Mouse (Mus musculus) hindbrain, embryonic 14.5 days (tissue): ENCODE measurements around the gene Spg7. TPM values are rescaled to one million over a fixed set of nuclear protein-coding genes. Genes with fewer than 3 reads are reported as not detected.
"Not testable (repeated sequence)": the region's sequence is repeated elsewhere in the genome, so short reads cannot be mapped to it uniquely, and the experiment has no call there.

Experiments used
- ATAC-seq: fragments of 200-750 bp; cut with Nextera tagmentation; 2 replicates; pipeline ENCODE4 v1.8.0; 2017; ENCODE audit warnings: moderate number of reproducible peaks, mild to moderate bottlenecking, moderate TSS enrichment, moderate library complexity; ENCODE audit not compliant: low FRiP score
- DNase-seq: peaks from one replicate; pipeline ENCODE4 v3.0.0-alpha.2; 2015; ENCODE audit warnings: low spot score
- H3K27ac ChIP-seq: fragments of 300-500 bp; sonication (generic); 2 replicates; pipeline ENCODE4 v1.5.1; 2014; ENCODE audit warnings: mild to moderate bottlenecking, moderate library complexity
- H3K27me3 ChIP-seq: fragments of 300-500 bp; sonication (generic); 2 replicates; pipeline ENCODE4 v1.6.1; 2014; ENCODE audit warnings: mild to moderate bottlenecking, low read length, mixed read lengths; ENCODE audit not compliant: control insufficient read depth, insufficient read depth
- H3K36me3 ChIP-seq: fragments of 300-500 bp; sonication (generic); replicated peaks from 2 replicates; pipeline ENCODE4 v1.6.1; 2014; ENCODE audit not compliant: control insufficient read depth, insufficient read depth
- H3K4me1 ChIP-seq: fragments of 300-500 bp; sonication (generic); replicated peaks from 2 replicates; pipeline ENCODE4 v1.6.1; 2014; ENCODE audit warnings: antibody characterized with exemption, low read length, mixed read lengths; ENCODE audit not compliant: control insufficient read depth, insufficient read depth
- H3K4me2 ChIP-seq: fragments of 300-500 bp; sonication (generic); replicated peaks from 2 replicates; pipeline ENCODE4 v1.6.1; 2014; ENCODE audit warnings: mild to moderate bottlenecking, moderate library complexity
- H3K4me3 ChIP-seq: fragments of 300-500 bp; sonication (generic); replicated peaks from 2 replicates; pipeline ENCODE4 v1.5.1; 2014; ENCODE audit warnings: mild to moderate bottlenecking, low read length
- H3K9ac ChIP-seq: fragments of 300-500 bp; sonication (generic); 2 replicates; pipeline ENCODE4 v1.6.1; 2014
- H3K9me3 ChIP-seq: fragments of 300-500 bp; sonication (generic); 2 replicates; pipeline ENCODE4 v1.6.1; 2016; ENCODE audit warnings: low read length; ENCODE audit not compliant: control insufficient read depth
- WGBS: fragments of 180-500 bp; shearing (Covaris S2); extraction: QIAGEN DNeasy Blood & Tissue Kit; methylation state at CpG from one replicate; pipeline ENCODE4 v1.1.7; 2014; 5-methylcytosine and 5-hydroxymethylcytosine counted together
- polyA plus RNA-seq: library from polyadenylated mRNA; unstranded; fragments of >200 nt; fragmentation: Nextera tagmentation; extraction: Ambion mirVana; gene quantifications from 2 replicates; pipeline ENCODE4 v1.2.1, GENCODE M21; 2014

Spg7 gene
- polyA plus RNA-seq, 1 experiment from 2014 or later: 44.1 TPM

- Histone ChIP-seq H3K9ac (no peak overlapping the region), H3K4me2 (no peak overlapping the region), H3K27ac (no peak overlapping the region), H3K4me3 (no peak overlapping the region), H3K9me3 (no peaks in the 10 kb centered on the region), H3K4me1 (peaks cover 4% of the 10 kb centered on the region; the same call in 1 of the 2 replicates), H3K36me3 (no peaks in the 10 kb centered on the region), H3K27me3 (no peaks in the 10 kb centered on the region)
- no peak for DNase-seq
- 89% methylated on average over 3 of the region's 3 CpGs for WGBS
- no peak for ATAC-seq
These were observed 36.8 kb upstream of the Spg7 start for GRCm38 (mm10) chr8:123025951-123026351.

- no peaks in the 10 kb centered on the region for H3K9me3 ChIP-seq
- no peak overlapping the region for H3K9ac ChIP-seq
- no peak overlapping the region for H3K4me2 ChIP-seq
- H3K27ac ChIP-seq: no peak overlapping the region
- H3K4me1 ChIP-seq: no peaks in the 10 kb centered on the region
- WGBS: 96% methylated on average over 8 of the region's 8 CpGs
- H3K4me3 ChIP-seq: no peak overlapping the region
- no peak for DNase-seq
- H3K36me3 ChIP-seq: no peaks in the 10 kb centered on the region
- H3K27me3 ChIP-seq: no peaks in the 10 kb centered on the region
- no peak for ATAC-seq
These were observed 35.0 kb upstream of the Spg7 start for GRCm38 (mm10) chr8:123027786-123028185.

GRCm38 (mm10) chr8:123030091-123030490, 32.7 kb upstream of the Spg7 start:
- H3K36me3 ChIP-seq, H3K9ac ChIP-seq, H3K4me3 ChIP-seq, H3K27me3 ChIP-seq, H3K4me1 ChIP-seq, H3K9me3 ChIP-seq, ATAC-seq, H3K4me2 ChIP-seq, DNase-seq, H3K27ac ChIP-seq: not testable (repeated sequence)
- WGBS: 82% methylated on average over 5 of the region's 5 CpGs

GRCm38 (mm10) chr8:123031321-123031978, 31.3 kb upstream of the Spg7 start:
- Histone ChIP-seq H3K4me3 (no peak overlapping the region), H3K9me3 (no peaks in the 10 kb centered on the region), H3K27ac (no peak overlapping the region), H3K27me3 (no peaks in the 10 kb centered on the region), H3K36me3 (no peaks in the 10 kb centered on the region), H3K4me1 (0 out of 2 replicates have a peak, but pooled peaks cover 5% of the 10 kb centered on the region), H3K4me2 (no peak overlapping the region), H3K9ac (no peak overlapping the region)
- ATAC-seq (no peak), DNase-seq (no peak)
- 90% methylated on average over 7 of the region's 7 CpGs for WGBS

GRCm38 (mm10) chr8:123032730-123033129, 30.0 kb upstream of the Spg7 start:
- no peak overlapping the region for H3K4me3 ChIP-seq
- no peak for ATAC-seq
- H3K4me2 ChIP-seq: no peak overlapping the region
- no peaks in the 10 kb centered on the region for H3K36me3 ChIP-seq
- DNase-seq: no peak
- H3K4me1 ChIP-seq: 0 out of 2 replicates have a peak, but pooled peaks cover 5% of the 10 kb centered on the region
- H3K9me3 ChIP-seq: no peaks in the 10 kb centered on the region
- H3K27ac ChIP-seq: no peak overlapping the region
- H3K9ac ChIP-seq: no peak overlapping the region
- no peaks in the 10 kb centered on the region for H3K27me3 ChIP-seq

GRCm38 (mm10) chr8:123033431-123033830, 29.3 kb upstream of the Spg7 start:
- Histone ChIP-seq H3K9ac (no peak overlapping the region), H3K27me3 (no peaks in the 10 kb centered on the region), H3K4me3 (no peak overlapping the region), H3K9me3 (no peaks in the 10 kb centered on the region), H3K4me2 (no peak overlapping the region), H3K27ac (no peak overlapping the region), H3K36me3 (no peaks in the 10 kb centered on the region), H3K4me1 (peaks cover 6% of the 10 kb centered on the region; the same call in 1 of the 2 replicates)
- DNase-seq (no peak), ATAC-seq (no peak)

- Histone ChIP-seq H3K27ac (no peak overlapping the region), H3K4me1 (peaks cover 14% of the 10 kb centered on the region), H3K9ac (no peak overlapping the region), H3K9me3 (no peaks in the 10 kb centered on the region), H3K4me3 (no peak overlapping the region), H3K27me3 (no peaks in the 10 kb centered on the region), H3K36me3 (no peaks in the 10 kb centered on the region), H3K4me2 (no peak overlapping the region)
- ATAC-seq (no peak), DNase-seq (no peak)
- 88% methylated on average over 6 of the region's 6 CpGs for WGBS
These were observed 28.6 kb upstream of the Spg7 start for GRCm38 (mm10) chr8:123034171-123034570.

GRCm38 (mm10) chr8:123036956-123037355, 25.8 kb upstream of the Spg7 start:
- no peak for DNase-seq
- Histone ChIP-seq H3K27ac (no peak overlapping the region), H3K36me3 (no peaks in the 10 kb centered on the region), H3K4me3 (no peak overlapping the region), H3K4me2 (no peak overlapping the region), H3K9ac (no peak overlapping the region), H3K27me3 (no peaks in the 10 kb centered on the region), H3K4me1 (peaks cover 30% of the 10 kb centered on the region), H3K9me3 (no peaks in the 10 kb centered on the region)
- ATAC-seq: no peak
- 60% methylated on average over 3 of the region's 3 CpGs for WGBS

- Histone ChIP-seq H3K4me3 (no peak overlapping the region), H3K4me2 (no peak overlapping the region), H3K36me3 (no peaks in the 10 kb centered on the region), H3K27ac (no peak overlapping the region), H3K4me1 (peaks cover 30% of the 10 kb centered on the region), H3K9me3 (no peaks in the 10 kb centered on the region), H3K27me3 (no peaks in the 10 kb centered on the region), H3K9ac (no peak overlapping the region)
- no peak for ATAC-seq
- 86% methylated on average over 11 of the region's 11 CpGs for WGBS
- no peak for DNase-seq
These were observed 25.3 kb upstream of the Spg7 start for GRCm38 (mm10) chr8:123037487-123037886.

- no peak overlapping the region for H3K27ac ChIP-seq
- H3K9me3 ChIP-seq: no peaks in the 10 kb centered on the region
- DNase-seq (no peak), ATAC-seq (no peak)
- no peak overlapping the region for H3K4me2 ChIP-seq
- no peaks in the 10 kb centered on the region for H3K36me3 ChIP-seq
- no peak overlapping the region for H3K4me3 ChIP-seq
- peaks cover 34% of the 10 kb centered on the region for H3K4me1 ChIP-seq
- 61% methylated on average over 2 of the region's 2 CpGs for WGBS
- no peak overlapping the region for H3K9ac ChIP-seq
- H3K27me3 ChIP-seq: no peaks in the 10 kb centered on the region
These were observed 24.4 kb upstream of the Spg7 start for GRCm38 (mm10) chr8:123038351-123038750.
